Mouse (Mus musculus) left cerebral cortex, postnatal 36 days (tissue): ENCODE results near the gene Bend4. TPM values are rescaled to one million over a fixed set of nuclear protein-coding genes. Genes with fewer than 3 reads are reported as not detected.
A peak's percentile ranks its signal among the peaks of the same experiment; 100 is the strongest.

Experiments
- DNase-seq, 2 experiments: peaks; one replicate each; pipeline ENCODE4 v3.0.0; 2021 to 2022; ENCODE audit warnings: low spot score in 2 of 2, mixed read lengths in 1 of 2
- intact Hi-C: fragments of 180-260 bp; cut with DNase I; formaldehyde crosslinking; loops from one replicate; pipeline ENCODE4 v1.15.1; 2025
- total RNA-seq, 2 experiments: library from RNA; stranded (reverse); gene quantifications; 2 replicates each; pipeline ENCODE4 v1.2.3; 2021

Gene Bend4
- total RNA-seq, 2 experiments from 2014 or later = 6.1 to 7.6 TPM

GRCm38 (mm10) chr5:67423963-67424362, 4.1 kb downstream of the Bend4 start:
- intact Hi-C loops = no loop called here
- no peak for DNase-seq

DNA sequence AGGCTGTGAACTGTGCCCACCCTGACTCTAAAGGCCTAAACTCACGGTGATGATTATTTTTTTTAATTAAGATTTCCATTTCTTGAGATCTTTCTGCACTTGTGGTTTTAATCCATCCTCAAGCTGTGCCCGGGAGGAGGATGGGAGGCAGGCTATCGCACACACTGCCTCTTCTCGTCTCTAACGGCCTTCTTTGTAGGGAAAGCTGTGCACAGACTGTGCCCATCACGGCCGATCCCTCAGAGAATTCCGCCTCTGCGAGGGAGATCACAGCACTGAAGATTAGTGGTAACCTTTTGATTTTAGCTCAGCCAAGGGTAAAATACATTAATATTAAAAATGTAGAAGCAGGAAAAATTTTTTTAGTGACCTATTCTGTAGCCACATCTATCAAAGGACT, 4.8 kb downstream of the Bend4 start:
- DNase-seq = no peak
- intact Hi-C loops = no loop called here

- no peak for DNase-seq
- intact Hi-C loops = no loop called here
Measured at GRCm38 (mm10) chr5:67419407-67419806, 8.7 kb downstream of the Bend4 start.

GRCm38 (mm10) chr5:67411475-67411874, 16.6 kb downstream of the Bend4 start:
- intact Hi-C loops = no loop called here
- DNase-seq = no peak

GRCm38 (mm10) chr5:67410426-67410825, 17.7 kb downstream of the Bend4 start:
- DNase-seq = no peak
- intact Hi-C loops = no loop called here

DNA sequence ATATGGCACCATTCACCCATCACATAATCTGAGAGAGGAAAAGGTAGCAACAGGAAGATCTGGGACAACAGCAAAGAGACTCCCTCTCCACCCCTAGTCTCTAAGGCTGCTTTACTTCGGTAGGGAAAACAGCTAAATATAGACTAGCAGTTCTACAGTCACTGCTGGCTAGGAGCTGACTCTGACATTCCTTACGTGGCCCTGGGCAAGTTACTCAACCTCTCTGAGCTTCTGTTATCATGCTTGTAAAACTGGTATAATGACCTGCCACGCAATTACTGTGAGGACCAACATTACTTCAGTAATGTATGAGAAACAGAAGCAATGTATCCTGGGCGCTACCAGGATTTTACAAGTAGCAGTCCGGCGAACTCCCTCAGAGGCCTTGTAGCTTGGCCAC, 19.7 kb downstream of the Bend4 start:
- DNase-seq = no peak
- intact Hi-C loops = no loop called here

DNA sequence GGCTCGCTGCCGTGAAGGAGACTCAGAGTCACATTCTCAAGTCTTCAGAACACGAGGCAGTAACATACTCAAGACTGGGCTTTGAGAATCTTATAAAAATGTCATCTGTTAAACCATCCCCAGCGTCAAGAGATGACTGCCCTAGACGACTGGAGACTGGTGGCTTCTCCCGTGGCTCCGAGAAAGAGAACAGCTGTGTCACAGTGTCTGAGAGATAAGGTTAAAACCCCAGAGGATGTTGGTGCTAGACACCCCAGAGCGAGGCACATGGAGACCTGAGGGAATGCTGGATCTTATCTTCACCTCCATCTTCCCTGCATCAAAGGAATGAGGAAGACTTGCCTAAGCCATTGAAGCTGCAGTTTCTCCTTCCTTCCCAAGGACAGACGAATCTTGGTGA, 23.2 kb downstream of the Bend4 start:
- DNase-seq = no peak
- intact Hi-C loops = no loop called here

DNA sequence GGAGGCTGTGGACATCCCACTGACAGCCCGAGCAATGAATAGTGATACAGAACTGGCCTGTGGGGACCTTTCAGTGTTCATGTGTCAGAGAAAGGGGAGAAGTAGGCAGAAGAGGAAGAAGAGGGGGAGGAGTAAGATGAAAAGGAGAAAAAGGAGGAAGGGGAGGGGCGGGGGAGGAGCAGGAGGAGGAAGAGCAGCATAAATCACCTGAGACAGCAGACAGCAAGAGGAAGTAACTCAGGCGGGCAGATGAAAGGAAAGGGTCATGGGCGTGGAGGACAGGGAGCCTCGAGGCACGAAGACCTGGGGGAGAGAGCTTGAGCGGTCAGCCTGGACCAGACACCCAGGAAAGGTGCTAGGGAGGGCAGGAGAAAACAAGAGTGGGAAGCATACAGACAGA, 23.7 kb downstream of the Bend4 start:
- intact Hi-C loops = no loop called here
- no peak for DNase-seq

GRCm38 (mm10) chr5:67401612-67402011, 26.5 kb downstream of the Bend4 start:
- intact Hi-C loops = no loop called here
- DNase-seq = no peak

- DNase-seq = no peak
- intact Hi-C loops = no loop called here
Measured at GRCm38 (mm10) chr5:67400608-67401480, 27.3 kb downstream of the Bend4 start.

- intact Hi-C loops = no loop called here
Measured at GRCm38 (mm10) chr5:67399876-67400607, 28.1 kb downstream of the Bend4 start.

GRCm38 (mm10) chr5:67397186-67397585, 30.9 kb downstream of the Bend4 start:
- DNase-seq = no peak
- intact Hi-C loops = no loop called here

More at GRCm38 (mm10) chr5:67399876-67400607, 28.1 kb downstream of the Bend4 start:
- DNase-seq = no peak

- DNase-seq = no peak
- intact Hi-C loops = no loop called here
Measured at GRCm38 (mm10) chr5:67395211-67395851, 32.8 kb downstream of the Bend4 start.

GRCm38 (mm10) chr5:67393951-67394350, 34.2 kb downstream of the Bend4 start:
- intact Hi-C loops = no loop called here
- DNase-seq = no peak

GRCm38 (mm10) chr5:67382556-67382955, 45.6 kb downstream of the Bend4 start:
- DNase-seq = no peak
- intact Hi-C loops = no loop called here

DNA sequence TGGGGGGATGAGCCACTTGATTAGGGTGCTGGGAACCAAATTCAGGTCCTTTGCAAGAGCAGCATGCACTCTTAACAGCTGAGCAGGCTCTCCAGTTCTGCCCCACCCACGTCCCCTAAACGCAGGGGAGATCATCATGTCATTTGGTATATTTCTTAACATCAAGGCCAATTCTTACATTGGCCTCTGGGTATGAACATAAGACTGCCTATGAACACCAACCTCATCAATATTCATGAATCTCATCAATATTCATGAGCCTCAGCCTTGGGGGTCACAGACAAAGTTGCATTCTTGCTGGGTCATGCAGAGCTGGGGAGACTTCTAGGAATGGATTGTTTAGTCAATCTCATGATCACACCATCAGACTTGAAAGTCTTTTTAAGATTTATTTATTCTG, 46.4 kb downstream of the Bend4 start:
- intact Hi-C loops = no loop called here

DNA sequence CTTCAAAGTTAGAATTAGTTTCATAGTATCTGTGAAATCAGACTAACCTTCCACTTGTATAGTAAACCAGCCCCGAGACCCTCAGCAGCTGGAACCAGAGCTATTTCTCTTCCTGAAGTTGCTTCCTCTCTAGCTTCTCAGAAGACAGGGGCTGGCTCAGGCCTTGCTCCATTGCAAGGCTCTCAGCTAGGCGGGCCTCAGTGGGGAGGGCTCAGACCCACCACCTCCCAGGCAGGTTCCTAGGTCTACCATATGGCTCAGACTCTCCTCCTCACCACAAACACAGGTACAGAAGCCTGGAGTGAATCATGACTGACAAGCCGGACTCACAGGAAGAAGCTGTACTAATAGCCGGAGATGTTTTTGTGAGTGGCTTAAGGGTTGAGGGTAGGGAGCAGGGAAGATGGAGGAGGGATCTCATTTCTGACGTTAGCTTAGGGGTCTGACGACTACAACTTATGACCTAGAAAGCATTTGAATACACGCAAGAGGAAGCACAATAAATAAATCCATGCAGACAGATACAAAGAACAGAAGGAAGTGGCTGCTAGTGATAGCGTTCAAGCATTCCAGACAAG, 51.0 kb downstream of the Bend4 start:
- no peak for DNase-seq

More for the DNA sequence above, 46.4 kb downstream of the Bend4 start:
- DNase-seq = no peak

GRCm38 (mm10) chr5:67362931-67363330, 65.2 kb downstream of the Bend4 start:
- intact Hi-C loops = no loop called here
- DNase-seq = no peak

More for the DNA sequence above, 51.0 kb downstream of the Bend4 start:
- intact Hi-C loops = no loop called here

DNA sequence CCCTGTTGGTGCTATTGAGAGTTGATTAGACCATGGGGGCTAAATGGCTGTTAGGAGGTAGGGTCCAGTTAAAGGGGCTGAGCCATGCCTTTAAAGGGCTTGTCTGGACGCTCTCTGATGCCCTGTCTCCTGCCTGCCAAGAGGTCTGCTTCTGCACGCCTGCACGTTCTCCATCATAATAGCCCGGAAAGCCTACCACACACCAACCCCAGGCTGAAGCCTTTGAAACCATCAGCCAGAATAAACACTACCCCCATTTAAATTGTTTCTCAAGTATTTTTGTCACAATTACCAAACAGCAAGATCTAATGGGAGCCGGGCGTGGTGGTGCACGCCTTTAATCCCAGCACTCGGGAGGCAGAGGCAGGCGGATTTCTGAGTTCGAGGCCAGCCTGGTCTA, 65.8 kb downstream of the Bend4 start:
- DNase-seq = no peak
- intact Hi-C loops = no loop called here

- intact Hi-C loops = no loop called here
- peak; percentile 47 to 58 for DNase-seq
Measured at GRCm38 (mm10) chr5:67348949-67349348, 79.2 kb downstream of the Bend4 start.
